Mouse (Mus musculus) lung, embryonic 16.5 days (tissue): ENCODE measurements around the gene Meis1. TPM values are rescaled to one million over a fixed set of nuclear protein-coding genes. Genes with fewer than 3 reads are reported as not detected.

ENCODE experiments used
- ATAC-seq: fragments of 200-750 bp; cut with Nextera tagmentation; 2 replicates; pipeline ENCODE4 v1.8.0; 2017; ENCODE audit warnings: low read depth, mild to moderate bottlenecking, moderate library complexity
- H3K27ac ChIP-seq: fragments of 300-500 bp; sonication (generic); 2 replicates; pipeline ENCODE4 v1.5.1; 2014; ENCODE audit warnings: mild to moderate bottlenecking, control low read depth, low read length
- H3K27me3 ChIP-seq: fragments of 300-500 bp; sonication (generic); 2 replicates; pipeline ENCODE4 v1.6.1; 2014; ENCODE audit warnings: low read depth, low read length, mixed read lengths; ENCODE audit not compliant: control insufficient read depth, insufficient read depth
- H3K36me3 ChIP-seq: fragments of 300-500 bp; sonication (generic); 2 replicates; pipeline ENCODE4 v1.6.1; 2014; ENCODE audit warnings: low read length; ENCODE audit not compliant: control insufficient read depth, insufficient read depth
- H3K4me1 ChIP-seq: fragments of 300-500 bp; sonication (generic); replicated peaks from 2 replicates; pipeline ENCODE4 v1.6.1; 2014; ENCODE audit warnings: low read length, mixed read lengths; ENCODE audit not compliant: control insufficient read depth, insufficient read depth
- H3K4me2 ChIP-seq: fragments of 300-500 bp; sonication (generic); 2 replicates; pipeline ENCODE4 v1.6.1; 2014; ENCODE audit warnings: low read depth, low read length, control low read depth
- H3K4me3 ChIP-seq: fragments of 300-500 bp; sonication (generic); 2 replicates; pipeline ENCODE4 v1.5.1; 2014; ENCODE audit warnings: mild to moderate bottlenecking, low read length, control low read depth
- H3K9ac ChIP-seq: fragments of 300-500 bp; sonication (generic); 2 replicates; pipeline ENCODE4 v1.6.1; 2014; ENCODE audit warnings: low read length, control low read depth
- H3K9me3 ChIP-seq: fragments of 300-500 bp; sonication (generic); 2 replicates; pipeline ENCODE4 v1.6.1; 2016; ENCODE audit warnings: low read length; ENCODE audit not compliant: control insufficient read depth
- WGBS: fragments of 180-500 bp; shearing (Covaris S2); extraction: QIAGEN DNeasy Blood & Tissue Kit; methylation state at CpG from one replicate; pipeline ENCODE4 v1.1.7; 2014; 5-methylcytosine and 5-hydroxymethylcytosine counted together
- polyA plus RNA-seq: library from polyadenylated mRNA; unstranded; fragments of >200 nt; fragmentation: Nextera tagmentation; extraction: Ambion mirVana; gene quantifications from 2 replicates; pipeline ENCODE4 v1.2.1, GENCODE M21; 2015

Gene Meis1
- polyA plus RNA-seq, 1 experiment from 2014 or later, result 99.9 TPM

GRCm38 (mm10) chr11:18889139-18889538 is 129.6 kb downstream of the Meis1 start:
- Histone ChIP-seq H3K27me3 (no peaks in the 10 kb centered on the region), H3K4me1 (peaks cover 6% of the 10 kb centered on the region; the same call in 1 of the 2 replicates), H3K27ac (no peak overlapping the region), H3K4me2 (no peak overlapping the region), H3K9me3 (no peaks in the 10 kb centered on the region), H3K4me3 (no peak overlapping the region), H3K36me3 (peaks cover 2% of the 10 kb centered on the region; the same call in 1 of the 2 replicates), H3K9ac (no peak overlapping the region)
- WGBS, result 19% methylated on average over 5 of the region's 5 CpGs
- ATAC-seq, result no peak

DNA sequence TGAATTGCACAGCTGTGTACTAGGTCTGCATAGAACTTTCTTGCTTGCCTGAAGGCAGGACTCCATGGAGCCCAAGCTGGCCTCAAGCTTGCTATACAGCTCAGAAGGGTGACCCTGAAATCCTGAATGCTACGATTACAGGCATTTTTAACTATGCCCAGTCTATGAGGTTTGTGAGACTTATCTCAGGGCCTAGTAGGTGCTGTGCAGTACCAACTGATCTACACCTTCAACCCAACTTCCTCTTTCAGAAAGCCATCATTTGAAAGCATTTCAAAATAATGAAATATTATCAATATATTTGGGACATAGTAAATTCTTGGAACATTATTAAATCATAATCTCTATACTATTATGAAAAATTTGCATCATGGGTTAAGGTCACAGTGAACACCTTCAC is 130.1 kb downstream of the Meis1 start:
- ATAC-seq, result no peak
- H3K9ac ChIP-seq, result no peak overlapping the region
- no peak overlapping the region for H3K27ac ChIP-seq
- 72% methylated on average over 1 of the region's 1 CpGs for WGBS
- H3K4me1 ChIP-seq, result peaks cover 6% of the 10 kb centered on the region; the same call in 1 of the 2 replicates
- H3K4me2 ChIP-seq, result no peak overlapping the region
- H3K9me3 ChIP-seq, result no peaks in the 10 kb centered on the region
- no peaks in the 10 kb centered on the region for H3K27me3 ChIP-seq
- H3K36me3 ChIP-seq, result peaks cover 4% of the 10 kb centered on the region; the same call in 1 of the 2 replicates
- H3K4me3 ChIP-seq, result no peak overlapping the region

DNA sequence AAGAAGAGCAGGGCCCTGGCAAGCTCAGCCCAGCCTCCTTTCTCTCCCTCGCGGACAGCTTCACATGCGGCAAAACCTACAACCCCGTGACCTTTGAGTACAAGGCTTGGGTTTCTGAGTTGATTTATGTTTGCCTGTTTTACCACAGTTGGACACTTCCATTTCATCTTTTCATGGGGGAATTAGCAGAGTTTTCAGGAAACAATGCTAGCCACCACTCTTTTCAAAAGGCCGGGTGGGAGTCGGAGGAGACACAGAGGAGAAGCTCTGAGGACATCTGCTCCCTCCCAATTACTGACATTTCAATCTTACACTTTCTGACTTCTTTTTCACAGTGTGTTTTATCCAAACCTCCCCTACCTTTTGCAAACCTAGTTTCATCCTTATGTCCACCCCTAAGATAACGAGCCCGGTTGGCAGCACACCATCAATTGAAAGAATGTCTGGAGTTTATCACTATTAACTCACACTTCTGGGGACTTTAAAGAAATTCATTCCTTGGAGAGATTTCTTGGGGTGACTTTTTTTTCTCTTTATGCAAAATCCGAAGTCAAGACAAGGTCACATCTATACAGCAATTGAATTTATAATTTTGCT is 133.0 kb downstream of the Meis1 start:
- Histone ChIP-seq H3K9ac (no peak overlapping the region), H3K36me3 (peaks cover 4% of the 10 kb centered on the region; the same call in 1 of the 2 replicates), H3K4me1 (peaks cover 6% of the 10 kb centered on the region; the same call in 1 of the 2 replicates), H3K9me3 (no peaks in the 10 kb centered on the region), H3K4me3 (no peak overlapping the region), H3K27me3 (no peaks in the 10 kb centered on the region), H3K27ac (no peak overlapping the region), H3K4me2 (no peak overlapping the region)
- 26% methylated on average over 9 of the region's 9 CpGs for WGBS
- no peak for ATAC-seq

- Histone ChIP-seq H3K4me1 (peaks cover 3% of the 10 kb centered on the region; the same call in 1 of the 2 replicates), H3K9ac (no peak overlapping the region), H3K9me3 (no peaks in the 10 kb centered on the region), H3K4me3 (no peak overlapping the region), H3K27me3 (no peaks in the 10 kb centered on the region), H3K27ac (no peak overlapping the region), H3K4me2 (no peak overlapping the region), H3K36me3 (peaks cover 4% of the 10 kb centered on the region; the same call in 1 of the 2 replicates)
- 39% methylated on average over 6 of the region's 6 CpGs for WGBS
- no peak for ATAC-seq
Measured at GRCm38 (mm10) chr11:18885036-18885728, 133.6 kb downstream of the Meis1 start.

DNA sequence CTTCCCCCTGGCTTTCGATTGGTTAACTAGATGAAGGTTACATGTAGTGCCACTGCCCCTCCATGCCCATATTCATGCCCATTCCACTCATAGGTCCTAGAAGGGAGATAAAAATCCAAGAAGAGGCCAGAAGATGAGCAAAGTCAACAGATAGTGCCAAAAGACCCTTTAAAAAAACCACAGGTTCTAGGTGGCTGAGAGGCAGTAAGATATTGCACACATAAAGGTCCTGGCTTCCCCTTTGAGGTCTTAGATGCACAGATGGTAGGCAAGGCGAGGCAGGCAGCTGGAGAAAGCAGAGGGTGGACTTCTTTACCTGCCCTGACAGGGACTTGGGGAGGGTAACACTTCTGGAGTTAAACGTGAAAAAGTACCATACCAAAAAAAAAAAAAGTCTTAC is 134.8 kb downstream of the Meis1 start:
- Histone ChIP-seq H3K27me3 (no peaks in the 10 kb centered on the region), H3K9me3 (no peaks in the 10 kb centered on the region), H3K36me3 (peaks cover 4% of the 10 kb centered on the region; the same call in 1 of the 2 replicates), H3K4me2 (no peak overlapping the region), H3K9ac (no peak overlapping the region), H3K4me1 (peaks cover 4% of the 10 kb centered on the region; the same call in 1 of the 2 replicates), H3K4me3 (no peak overlapping the region), H3K27ac (no peak overlapping the region)
- 60% methylated on average over 3 of the region's 3 CpGs for WGBS
- no peak for ATAC-seq

- WGBS, result 35% methylated on average over 2 of the region's 2 CpGs
- H3K27ac ChIP-seq, result no peak overlapping the region
- peak; percentile 46; the same call in 1 of the 2 replicates for ATAC-seq
Measured at GRCm38 (mm10) chr11:18883507-18883881, 135.3 kb downstream of the Meis1 start.

GRCm38 (mm10) chr11:18882747-18883506 is 135.9 kb downstream of the Meis1 start:
- H3K9me3 ChIP-seq, result no peaks in the 10 kb centered on the region
- peaks cover 3% of the 10 kb centered on the region; the same call in 1 of the 2 replicates for H3K4me1 ChIP-seq
- H3K27ac ChIP-seq, result no peak overlapping the region
- H3K27me3 ChIP-seq, result no peaks in the 10 kb centered on the region
- H3K4me2 ChIP-seq, result no peak overlapping the region
- no peak for ATAC-seq
- H3K9ac ChIP-seq, result no peak overlapping the region
- 69% methylated on average over 3 of the region's 3 CpGs for WGBS
- H3K36me3 ChIP-seq, result peaks cover 4% of the 10 kb centered on the region; the same call in 1 of the 2 replicates
- no peak overlapping the region for H3K4me3 ChIP-seq

More at GRCm38 (mm10) chr11:18883507-18883881, 135.3 kb downstream of the Meis1 start:
- Histone ChIP-seq H3K4me3 (no peak overlapping the region), H3K9me3 (no peaks in the 10 kb centered on the region), H3K27me3 (no peaks in the 10 kb centered on the region), H3K9ac (no peak overlapping the region), H3K4me2 (no peak overlapping the region), H3K4me1 (peaks cover 3% of the 10 kb centered on the region; the same call in 1 of the 2 replicates), H3K36me3 (peaks cover 4% of the 10 kb centered on the region; the same call in 1 of the 2 replicates)

GRCm38 (mm10) chr11:18882315-18882714 is 136.5 kb downstream of the Meis1 start:
- H3K27ac ChIP-seq, result no peak overlapping the region
- WGBS, result 84% methylated on average over 5 of the region's 5 CpGs
- no peak for ATAC-seq

DNA sequence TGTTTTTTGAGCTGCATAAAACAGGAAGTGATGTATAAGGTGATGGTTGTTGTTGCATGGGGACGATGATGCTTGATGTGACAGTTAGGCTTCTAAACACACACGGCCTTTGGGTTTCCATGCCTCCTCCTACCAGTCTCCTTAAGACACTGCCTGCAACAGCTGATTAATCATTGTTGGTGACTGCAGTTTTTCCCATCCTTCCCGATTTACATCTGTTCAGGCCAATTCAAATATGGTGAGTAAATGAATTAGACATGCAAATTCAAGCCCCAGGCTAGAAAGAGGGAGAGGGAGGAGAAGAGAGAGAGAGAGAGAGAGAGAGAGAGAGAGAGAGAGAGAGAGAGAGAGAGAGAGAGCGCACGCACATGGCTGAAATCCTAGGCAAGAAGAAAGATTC is 138.0 kb downstream of the Meis1 start:
- no peak overlapping the region; the same call in 1 of the 2 replicates for H3K27ac ChIP-seq
- H3K27me3 ChIP-seq, result peaks cover 5% of the 10 kb centered on the region
- H3K4me1 ChIP-seq, result peaks cover 10% of the 10 kb centered on the region; the same call in 1 of the 2 replicates
- no peak overlapping the region for H3K4me3 ChIP-seq
- ATAC-seq, result no peak
- no peak overlapping the region for H3K4me2 ChIP-seq
- 60% methylated on average over 5 of the region's 5 CpGs for WGBS
- peaks cover 4% of the 10 kb centered on the region; the same call in 1 of the 2 replicates for H3K36me3 ChIP-seq
- no peaks in the 10 kb centered on the region for H3K9me3 ChIP-seq
- no peak overlapping the region for H3K9ac ChIP-seq

More at GRCm38 (mm10) chr11:18882315-18882714, 136.5 kb downstream of the Meis1 start:
- Histone ChIP-seq H3K27me3 (no peaks in the 10 kb centered on the region), H3K36me3 (peaks cover 4% of the 10 kb centered on the region; the same call in 1 of the 2 replicates), H3K4me3 (no peak overlapping the region), H3K9ac (no peak overlapping the region), H3K9me3 (no peaks in the 10 kb centered on the region), H3K4me1 (peaks cover 3% of the 10 kb centered on the region; the same call in 1 of the 2 replicates), H3K4me2 (no peak overlapping the region)
